Mouse (Mus musculus): ENCODE measurements at regions not wholly inside any gene's neighbourhood (a gene's known extent, or its start where the extent isn't known, plus 50 kb on each side); places are given as distances from the start of the nearest gene placed in this dataset.

GRCm38 (mm10) chr13:113499079-113499710, 119.2 kb downstream of the Snx18 start:
- no peak for TF ChIP-seq CTCF (IDR thresholded peaks at IDR 0.05; ENCODE audit: control insufficient read depth, insufficient read depth, insufficient read length)
- no peak for TF ChIP-seq CEBPB (IDR thresholded peaks at IDR 0.05; ENCODE audit: low read depth)
- no peak for TF ChIP-seq MAX (IDR thresholded peaks at IDR 0.05)

Data from C2C12 (cell line).